Mouse (Mus musculus) cerebellum, adult 11-12 months (tissue): Measurements from ENCODE around the gene Rps3.
"Not testable (repeated sequence)": the region's sequence is repeated elsewhere in the genome, so short reads cannot be mapped to it uniquely, and the experiment has no call there.

Experiments used
- DNase-seq: peaks from one replicate; pipeline ENCODE4 v3.0.0; 2022

The Rps3 gene

DNA sequence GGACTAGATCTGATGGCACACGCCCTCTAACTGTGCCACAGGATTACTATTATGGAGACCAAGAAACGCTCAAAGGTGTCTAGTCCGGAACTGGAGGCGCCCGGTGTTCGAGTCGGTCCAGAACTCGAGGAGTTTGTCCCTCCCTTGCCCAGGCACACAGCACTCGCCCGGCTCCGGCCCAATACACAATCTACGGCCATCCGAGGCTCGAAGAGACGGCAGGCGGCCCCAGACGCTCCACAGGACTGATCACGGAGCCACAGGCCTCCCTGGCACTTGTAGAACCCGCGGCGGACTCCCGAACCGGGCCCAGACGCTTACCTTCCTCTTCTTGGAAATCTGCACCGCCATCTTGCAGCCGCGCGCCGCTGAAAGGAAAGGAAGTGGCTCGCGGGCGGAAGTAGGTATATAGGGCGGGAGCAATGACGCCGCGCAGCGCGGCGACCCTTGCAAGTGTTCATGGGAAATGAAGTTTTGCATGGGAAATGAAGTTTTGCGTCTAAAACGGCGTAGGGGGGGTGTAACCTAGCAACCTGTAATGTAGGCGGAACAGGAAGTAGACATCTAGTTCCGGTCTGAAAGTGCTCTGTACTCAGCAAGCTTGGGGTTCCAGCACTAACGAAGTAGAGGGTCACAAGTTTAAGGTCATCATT is at the start of gene Rps3:
Gene Rps3, minus strand, starts transcription at position 468 of the 653 bp plus-strand sequence.
- DNase-seq: peak; percentile 95

GRCm38 (mm10) chr7:99532526-99532925 is 49.0 kb upstream of the Rps3 start:
- DNase-seq: no peak

DNA sequence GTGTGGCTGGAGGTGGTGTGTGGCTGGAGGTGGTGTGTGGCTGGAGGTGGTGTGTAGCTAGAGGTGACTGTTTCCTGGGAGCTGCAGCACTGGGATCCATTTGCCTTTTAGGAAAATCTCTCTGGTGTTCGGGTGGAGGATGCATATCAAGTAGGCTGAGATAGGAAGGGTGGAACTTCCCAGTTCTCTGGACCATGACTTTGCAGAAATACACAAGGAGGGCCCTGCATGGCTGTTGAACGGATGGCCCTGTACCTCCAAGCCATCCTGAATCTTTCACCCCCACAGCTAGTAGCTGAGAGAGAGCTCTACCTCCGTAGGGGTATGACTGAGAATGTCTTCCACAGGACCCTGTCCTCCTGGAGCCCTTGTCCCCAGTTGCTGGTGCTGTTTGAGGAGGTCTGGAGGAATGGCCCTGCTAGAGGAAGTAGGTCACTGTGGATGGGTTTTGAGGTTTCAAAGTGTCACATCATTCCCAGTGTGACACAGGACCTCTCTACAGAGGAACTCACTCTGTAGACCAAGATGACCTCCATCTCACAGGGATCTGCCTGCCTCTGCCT is 48.0 kb upstream of the Rps3 start:
- DNase-seq: no peak

- no peak for DNase-seq
These were observed 45.9 kb upstream of the Rps3 start for GRCm38 (mm10) chr7:99529410-99529809.

- no peak for DNase-seq
These were observed 45.0 kb upstream of the Rps3 start for GRCm38 (mm10) chr7:99528547-99528946.

- no peak for DNase-seq
These were observed 40.3 kb upstream of the Rps3 start for GRCm38 (mm10) chr7:99523837-99524236.

DNA sequence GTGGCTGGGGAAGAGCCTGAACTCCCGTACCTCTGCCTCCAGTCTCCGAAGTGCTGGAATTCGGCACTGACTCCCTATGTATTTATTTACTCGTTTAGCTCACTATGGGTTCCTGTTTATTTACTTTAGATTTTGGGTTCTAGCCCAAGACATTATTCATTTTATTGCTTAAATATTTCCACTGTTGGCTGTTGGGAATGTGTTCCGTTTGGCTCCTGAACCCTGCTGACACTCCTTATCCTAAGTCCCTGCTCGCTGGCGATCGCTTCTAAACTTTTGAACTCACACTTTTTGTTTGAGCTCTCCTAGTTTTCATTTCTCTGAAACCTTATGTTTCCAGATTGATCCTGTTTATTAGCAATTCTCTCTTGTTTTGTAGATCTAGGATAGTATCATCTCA is 39.6 kb upstream of the Rps3 start:
- DNase-seq: no peak

- no peak for DNase-seq
These were observed 35.6 kb upstream of the Rps3 start for GRCm38 (mm10) chr7:99518954-99519644.

GRCm38 (mm10) chr7:99516814-99517157 is 33.2 kb upstream of the Rps3 start:
- DNase-seq: no peak

DNA sequence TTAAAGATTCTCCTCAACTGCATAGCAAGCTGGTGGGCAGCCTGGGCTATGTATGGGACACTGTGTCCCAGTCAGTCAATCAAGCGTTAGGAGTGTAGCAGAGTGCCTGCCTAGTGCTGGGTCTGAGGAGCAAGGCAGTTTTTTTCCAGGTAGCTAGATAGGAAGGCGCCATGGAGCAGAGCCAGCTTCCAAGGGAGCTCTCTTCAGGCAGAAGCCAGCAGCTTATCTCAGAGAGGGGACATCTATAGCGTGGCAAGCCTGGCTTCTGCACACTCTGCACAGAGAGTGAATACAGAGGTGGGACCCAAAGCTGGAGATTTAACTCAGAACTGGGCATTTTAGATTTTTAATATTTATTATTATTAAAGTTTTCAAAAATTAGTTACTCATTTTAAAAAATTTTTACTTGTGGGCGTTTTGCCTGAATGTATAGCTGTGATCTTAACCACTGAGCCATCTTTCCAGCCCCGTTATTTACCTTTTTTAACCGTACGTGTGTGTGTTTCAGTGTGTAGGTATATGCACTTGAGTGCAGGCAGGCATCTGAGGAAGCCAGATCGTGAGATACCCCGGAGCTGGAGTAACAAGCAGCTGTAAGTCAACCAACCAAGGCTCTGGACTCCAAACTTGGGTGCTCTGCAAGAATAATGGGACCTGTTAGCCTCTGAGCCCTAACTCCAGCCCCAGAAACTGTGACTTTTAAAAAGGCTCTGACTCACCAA is 32.7 kb upstream of the Rps3 start:
- DNase-seq: no peak

- DNase-seq: no peak
These were observed 26.6 kb upstream of the Rps3 start for GRCm38 (mm10) chr7:99510087-99510501.

GRCm38 (mm10) chr7:99508187-99508586 is 24.6 kb upstream of the Rps3 start:
- not testable (repeated sequence) for DNase-seq

- DNase-seq: no peak
These were observed 21.0 kb upstream of the Rps3 start for GRCm38 (mm10) chr7:99504556-99504955.

- DNase-seq: no peak
These were observed 17.6 kb upstream of the Rps3 start for GRCm38 (mm10) chr7:99501148-99501547.

DNA sequence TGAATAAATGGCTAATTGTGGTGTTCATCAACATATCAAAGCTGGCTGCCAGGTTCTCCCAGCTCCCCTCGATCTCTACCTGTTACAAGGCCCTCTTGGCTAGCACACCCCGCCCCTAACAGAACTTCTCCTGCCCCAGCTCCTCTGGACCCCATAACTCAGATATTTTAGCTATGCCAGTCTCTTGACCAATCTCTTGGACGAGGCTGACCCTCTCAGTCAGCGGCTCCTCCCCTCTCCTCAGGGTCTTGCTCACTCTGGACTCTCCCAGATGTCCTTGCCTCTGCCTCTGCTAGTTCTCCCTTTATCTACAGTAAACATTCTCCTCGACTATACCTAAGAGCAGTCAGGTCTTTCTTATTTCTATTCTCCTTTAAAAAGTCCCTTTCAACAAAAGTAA is 17.1 kb upstream of the Rps3 start:
- no peak for DNase-seq

DNA sequence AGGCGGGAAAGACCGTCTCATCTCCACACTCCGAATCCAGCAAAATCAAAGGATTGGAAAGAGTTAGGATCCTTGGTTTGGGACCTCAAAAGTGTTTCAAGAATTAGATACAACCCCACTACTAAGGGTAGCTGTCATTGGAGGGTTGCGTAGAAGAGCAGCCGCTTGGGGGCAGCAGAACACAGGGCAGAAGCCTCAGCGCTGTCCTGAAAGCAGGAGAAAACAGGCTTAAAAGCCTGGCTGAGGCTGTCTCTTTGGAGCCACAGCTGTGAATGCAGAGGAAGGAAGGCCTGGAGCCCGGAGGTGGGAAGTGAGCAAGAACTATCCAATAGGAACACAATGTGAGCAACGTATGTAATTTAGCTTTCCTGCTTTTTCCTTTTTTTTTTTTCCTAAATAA is 16.7 kb upstream of the Rps3 start:
- DNase-seq: peak; percentile 59

GRCm38 (mm10) chr7:99499128-99499527 is 15.6 kb upstream of the Rps3 start:
- no peak for DNase-seq

- no peak for DNase-seq
These were observed 6.2 kb upstream of the Rps3 start for GRCm38 (mm10) chr7:99489708-99490107.

DNA sequence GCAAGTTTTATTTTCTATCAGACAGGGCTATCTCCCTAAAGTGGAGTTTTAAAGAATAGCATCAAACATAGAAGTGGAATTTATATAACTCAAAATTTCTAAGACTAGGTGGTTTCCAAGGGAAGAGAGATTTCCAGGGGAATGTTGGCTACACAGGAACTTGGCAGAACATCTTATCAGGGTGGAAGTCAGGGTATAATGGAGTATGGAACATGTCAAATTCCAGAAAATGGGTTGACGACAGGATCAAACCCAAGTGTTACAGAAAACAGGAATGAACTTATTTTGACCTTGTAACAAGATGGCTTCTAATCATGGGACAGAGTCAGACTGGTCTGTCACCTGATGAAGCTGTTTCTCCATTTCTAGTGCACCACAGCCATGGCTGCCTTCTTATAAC is 1.1 kb upstream of the Rps3 start:
- no peak for DNase-seq

- DNase-seq: no peak
These were observed 384 bp upstream of the Rps3 start for GRCm38 (mm10) chr7:99483924-99484319.

- no peak for DNase-seq
These were observed 901 bp downstream of the Rps3 start for GRCm38 (mm10) chr7:99482637-99483036.

DNA sequence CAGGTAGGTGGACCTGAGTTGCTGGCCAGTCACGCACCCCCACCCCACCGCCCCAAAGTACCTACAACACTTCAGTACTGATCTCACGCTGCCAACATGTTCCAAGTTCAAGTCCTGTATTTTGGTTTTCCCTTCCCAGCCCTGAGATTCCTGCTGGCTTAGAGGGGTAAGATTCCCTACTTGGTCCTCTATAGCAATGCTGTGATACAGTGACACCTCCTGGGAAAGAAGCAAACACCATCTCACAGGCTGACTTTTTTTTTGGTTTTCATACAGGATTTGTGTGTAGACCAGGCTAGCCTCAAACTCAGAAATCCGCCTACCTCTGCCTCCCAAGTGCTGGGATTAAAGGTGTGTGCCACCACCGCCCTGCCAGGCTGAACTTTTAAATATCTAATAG is 6.3 kb downstream of the Rps3 start:
- no peak for DNase-seq

GRCm38 (mm10) chr7:99476558-99477114 is 6.9 kb downstream of the Rps3 start:
- DNase-seq: no peak

DNA sequence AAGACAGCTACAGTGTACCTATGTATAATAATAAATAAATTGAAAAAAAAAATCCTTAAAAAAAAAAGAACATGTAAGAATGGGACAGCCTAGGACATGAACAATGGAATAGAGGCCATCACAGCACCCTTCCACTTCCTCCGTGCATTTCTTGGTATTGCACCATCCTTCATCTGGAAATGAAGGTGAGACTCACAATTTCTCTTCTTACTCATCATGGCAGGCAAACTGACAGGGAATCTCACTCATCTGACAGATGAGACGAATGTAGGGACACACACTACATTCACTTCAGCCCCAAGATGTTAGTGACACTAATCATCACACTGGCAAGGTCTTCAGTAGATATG is 8.0 kb downstream of the Rps3 start:
- no peak for DNase-seq
